Mouse (Mus musculus): ENCODE measurements at regions not wholly inside any gene's neighbourhood (a gene's known extent, or its start where the extent isn't known, plus 50 kb on each side); places are given as distances from the start of the nearest gene placed in this dataset.

DNA sequence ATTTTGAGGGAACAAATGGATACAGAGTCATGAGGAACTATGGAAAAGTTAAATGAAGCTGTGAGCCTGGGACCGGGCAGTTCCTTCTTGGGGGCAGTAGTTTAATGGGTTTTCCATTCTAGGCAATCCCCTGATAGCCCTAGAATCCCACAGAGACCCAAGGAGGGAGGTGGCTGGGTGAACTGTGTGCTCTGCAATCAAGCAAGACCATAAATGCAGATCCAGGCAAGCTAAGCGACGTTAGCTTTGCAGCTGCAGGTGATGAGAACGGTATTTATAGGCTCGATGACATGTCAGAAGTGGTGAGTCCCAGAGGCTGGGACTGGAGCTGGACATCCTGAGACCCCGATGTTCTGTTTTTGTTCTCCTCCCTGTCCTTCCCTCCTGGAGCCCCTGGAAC lies 108.2 kb downstream of the Zfp36l1 start:
- TF ChIP-seq CTCF (IDR thresholded peaks at IDR 0.05; ENCODE audit: low read depth) (no peak), EP300 (optimal IDR thresholded peaks at IDR 0.05) (no peak)

Measured in stomach, postnatal 0 days (tissue).